Mouse (Mus musculus) heart, postnatal 0 days (tissue): ENCODE results near the gene Wdr70. TPM values are rescaled to one million over a fixed set of nuclear protein-coding genes. Genes with fewer than 3 reads are reported as not detected.

Source experiments
- ATAC-seq: fragments of 200-750 bp; cut with Nextera tagmentation; 2 replicates; pipeline ENCODE4 v1.8.0; 2017; ENCODE audit warnings: low read depth, moderate number of reproducible peaks, moderate library complexity; ENCODE audit not compliant: insufficient read depth
- DNase-seq: peaks from one replicate; pipeline ENCODE4 v3.0.0-alpha.2; 2016; ENCODE audit warnings: low spot score
- H3K27ac ChIP-seq: fragments of 300-500 bp; sonication (generic); 2 replicates; pipeline ENCODE4 v1.5.1; 2014; ENCODE audit warnings: low read depth, mild to moderate bottlenecking
- H3K27me3 ChIP-seq: fragments of 300-500 bp; sonication (generic); 2 replicates; pipeline ENCODE4 v1.6.1; 2014; ENCODE audit warnings: low read length, mixed read lengths; ENCODE audit not compliant: control insufficient read depth, insufficient read depth
- H3K36me3 ChIP-seq: fragments of 300-500 bp; sonication (generic); replicated peaks from 2 replicates; pipeline ENCODE4 v1.6.1; 2014; ENCODE audit warnings: low read length, mixed read lengths; ENCODE audit not compliant: control insufficient read depth, insufficient read depth
- H3K4me1 ChIP-seq: fragments of 300-500 bp; sonication (generic); 2 replicates; pipeline ENCODE4 v1.6.1; 2014; ENCODE audit warnings: antibody characterized with exemption; ENCODE audit not compliant: control insufficient read depth, insufficient read depth
- H3K4me2 ChIP-seq: fragments of 300-500 bp; sonication (generic); 2 replicates; pipeline ENCODE4 v1.6.1; 2014; ENCODE audit warnings: low read depth, mild to moderate bottlenecking, low read length, moderate library complexity
- H3K4me3 ChIP-seq: fragments of 300-500 bp; sonication (generic); 2 replicates; pipeline ENCODE4 v1.5.1; 2014; ENCODE audit warnings: low read depth, low read length
- H3K9ac ChIP-seq: fragments of 300-500 bp; sonication (generic); replicated peaks from 2 replicates; pipeline ENCODE4 v1.6.1; 2014; ENCODE audit warnings: low read depth, low read length, mixed read lengths
- H3K9me3 ChIP-seq: fragments of 300-500 bp; sonication (generic); replicated peaks from 2 replicates; pipeline ENCODE4 v1.6.1; 2016; ENCODE audit warnings: low read length; ENCODE audit not compliant: control insufficient read depth
- CTCF ChIP-seq: IDR thresholded peaks from 2 replicates; pipeline ENCODE4 v1.5.1; 2016; ENCODE audit warnings: antibody characterized with exemption, control low read depth, low read depth
- EP300 ChIP-seq: IDR thresholded peaks from 2 replicates; pipeline ENCODE4 v1.6.1; 2016; ENCODE audit warnings: antibody characterized with exemption, low read depth
- WGBS: fragments of 180-500 bp; shearing (Covaris S2); extraction: QIAGEN DNeasy Blood & Tissue Kit; methylation state at CpG from one replicate; pipeline ENCODE4 v1.1.7; 2014; 5-methylcytosine and 5-hydroxymethylcytosine counted together
- polyA plus RNA-seq: library from polyadenylated mRNA; unstranded; fragments of >200 nt; fragmentation: Nextera tagmentation; extraction: Ambion mirVana; gene quantifications from 2 replicates; pipeline ENCODE4 v1.2.1, GENCODE M21; 2015
- total RNA-seq: library from RNA; depleted of rRNA; stranded (reverse); fragments of >200 nt; gene quantifications from 2 replicates; pipeline ENCODE4 v1.2.3, GENCODE M21; 2014; ENCODE audit warnings: low replicate concordance

Gene Wdr70
- total and polyA plus RNA-seq, 2 experiments from 2014 or later, result 32.6 to 32.8 TPM

DNA sequence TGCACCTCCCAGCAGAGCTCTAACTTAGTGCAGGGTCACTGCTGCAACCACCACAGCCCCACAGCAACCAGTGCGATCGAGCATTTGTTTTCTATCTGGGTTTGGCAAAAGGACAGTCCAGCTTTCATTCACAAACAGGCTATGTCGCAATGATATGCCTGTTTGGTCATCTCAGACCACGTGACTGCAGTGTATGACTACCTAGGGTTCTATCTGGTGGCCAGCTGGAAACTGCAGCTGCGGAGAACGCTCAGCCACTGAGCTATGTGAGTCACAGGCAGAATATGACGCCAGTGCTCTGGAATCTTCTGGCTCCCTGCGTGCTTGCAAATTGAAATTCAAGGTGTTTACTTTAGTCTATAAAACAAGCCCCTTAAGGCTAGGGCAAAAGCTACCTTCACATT lies 167.4 kb downstream of the Wdr70 start:
- DNase-seq (peak; percentile 76), ATAC-seq (peak; percentile 91)
- H3K4me2 ChIP-seq, result 0 out of 2 replicates have a peak overlapping the region, but pooled peaks have one; percentile 3
- H3K9ac ChIP-seq, result no peak overlapping the region
- H3K9me3 ChIP-seq, result no peaks in the 10 kb centered on the region
- no peak for TF ChIP-seq CTCF
- no peak for TF ChIP-seq EP300
- WGBS, result 46% methylated on average over 8 of the region's 8 CpGs
- no peak overlapping the region for H3K4me3 ChIP-seq
- no peaks in the 10 kb centered on the region for H3K36me3 ChIP-seq
- H3K27me3 ChIP-seq, result no peaks in the 10 kb centered on the region
- H3K4me1 ChIP-seq, result peaks cover 9% of the 10 kb centered on the region; the same call in 1 of the 2 replicates
- no peak overlapping the region for H3K27ac ChIP-seq

DNA sequence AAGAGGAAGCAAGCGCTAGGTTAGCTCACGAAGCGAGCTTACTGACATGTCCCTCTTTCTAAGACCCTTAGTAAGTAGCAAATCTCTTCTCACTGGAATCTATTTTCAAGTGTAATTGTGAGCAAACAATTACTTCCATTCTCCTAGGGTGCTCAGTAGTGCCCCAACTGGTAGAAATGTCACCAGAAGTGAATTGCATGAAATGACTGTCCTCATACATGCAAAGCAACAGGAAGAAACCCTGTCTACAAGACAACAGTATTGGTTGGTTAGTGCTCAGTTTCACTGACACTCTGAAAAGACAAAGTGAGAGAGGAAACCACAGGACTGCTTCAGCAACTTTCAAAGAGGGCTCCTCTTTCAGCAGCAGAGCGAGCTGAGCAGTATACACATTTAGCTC lies 173.6 kb downstream of the Wdr70 start:
- WGBS, result 84% methylated on average over 4 of the region's 4 CpGs

DNA sequence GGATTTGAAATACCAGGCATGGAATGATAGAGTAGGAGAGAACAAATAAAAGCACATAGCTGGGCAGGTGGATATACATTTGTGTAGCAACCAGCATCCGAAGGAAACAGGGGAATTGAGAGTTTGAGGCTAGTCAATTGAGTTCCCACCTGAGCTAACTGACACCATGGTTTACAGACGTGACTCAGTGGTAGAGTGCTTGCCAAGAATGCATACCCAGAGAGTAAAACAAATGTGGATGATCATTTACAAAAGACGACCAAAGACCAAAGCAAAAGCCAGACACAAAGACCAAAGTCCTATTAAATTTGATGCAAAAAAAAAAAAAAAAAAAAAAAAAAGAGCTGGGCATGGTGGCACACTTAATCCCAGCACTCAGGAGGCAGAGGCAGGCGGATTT lies 175.7 kb downstream of the Wdr70 start:
- Histone ChIP-seq H3K9ac (no peak overlapping the region), H3K27ac (no peak overlapping the region), H3K36me3 (no peaks in the 10 kb centered on the region), H3K4me1 (no peaks in the 10 kb centered on the region), H3K9me3 (no peaks in the 10 kb centered on the region), H3K27me3 (no peaks in the 10 kb centered on the region), H3K4me3 (no peak overlapping the region), H3K4me2 (no peak overlapping the region)
- TF ChIP-seq CTCF (no peak), EP300 (no peak)
- ATAC-seq (no peak), DNase-seq (no peak)
- WGBS, result 86% methylated on average over 4 of the region's 4 CpGs

More for the DNA sequence above, 173.6 kb downstream of the Wdr70 start:
- Histone ChIP-seq H3K9me3 (no peaks in the 10 kb centered on the region), H3K4me2 (no peak overlapping the region), H3K4me1 (no peaks in the 10 kb centered on the region), H3K4me3 (no peak overlapping the region), H3K27me3 (no peaks in the 10 kb centered on the region), H3K9ac (no peak overlapping the region), H3K27ac (no peak overlapping the region), H3K36me3 (no peaks in the 10 kb centered on the region)
- TF ChIP-seq CTCF (peak; percentile 54), EP300 (no peak)
- ATAC-seq (no peak), DNase-seq (peak; percentile 41)

DNA sequence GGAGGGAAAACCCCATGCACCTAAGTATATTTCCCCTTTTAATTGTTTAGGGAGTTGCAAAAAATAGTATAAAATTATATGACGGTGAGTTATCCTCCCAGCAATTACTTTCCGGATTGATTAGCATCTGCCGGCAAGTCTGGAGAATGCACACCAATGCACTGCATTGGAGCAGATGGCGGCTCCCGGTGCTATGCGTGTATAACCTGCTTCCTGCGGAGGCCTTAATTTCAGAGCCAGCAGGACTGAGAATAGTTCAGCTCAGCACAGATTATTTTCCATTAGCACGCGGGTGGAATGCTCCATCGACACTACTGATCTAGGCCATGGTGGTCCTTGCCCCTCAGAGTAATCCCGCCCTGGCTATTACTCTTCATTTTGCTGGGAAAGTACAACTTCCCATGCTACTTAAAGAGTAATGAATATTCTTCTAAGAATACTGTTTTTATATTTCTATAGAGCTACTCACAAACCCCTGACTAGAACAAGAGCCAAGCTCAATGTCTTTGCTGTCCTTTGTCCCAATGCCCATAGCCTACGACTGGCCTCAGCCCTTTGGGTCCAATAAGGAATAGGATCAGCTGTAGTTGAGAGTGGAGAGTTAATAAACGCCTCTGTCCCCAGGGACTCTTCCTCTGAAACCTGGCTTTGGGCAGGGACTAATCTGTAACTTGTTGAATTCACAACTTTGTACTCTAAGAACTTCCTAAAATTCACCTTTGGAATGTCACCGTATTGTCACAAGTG lies 176.5 kb downstream of the Wdr70 start:
- ATAC-seq, result no peak
- Histone ChIP-seq H3K9ac (no peak overlapping the region), H3K36me3 (no peaks in the 10 kb centered on the region), H3K9me3 (no peaks in the 10 kb centered on the region), H3K4me1 (no peaks in the 10 kb centered on the region), H3K4me3 (no peak overlapping the region), H3K27me3 (no peaks in the 10 kb centered on the region), H3K4me2 (no peak overlapping the region), H3K27ac (no peak overlapping the region)
- 90% methylated on average over 14 of the region's 14 CpGs for WGBS
- DNase-seq, result no peak
- no peak for TF ChIP-seq CTCF

DNA sequence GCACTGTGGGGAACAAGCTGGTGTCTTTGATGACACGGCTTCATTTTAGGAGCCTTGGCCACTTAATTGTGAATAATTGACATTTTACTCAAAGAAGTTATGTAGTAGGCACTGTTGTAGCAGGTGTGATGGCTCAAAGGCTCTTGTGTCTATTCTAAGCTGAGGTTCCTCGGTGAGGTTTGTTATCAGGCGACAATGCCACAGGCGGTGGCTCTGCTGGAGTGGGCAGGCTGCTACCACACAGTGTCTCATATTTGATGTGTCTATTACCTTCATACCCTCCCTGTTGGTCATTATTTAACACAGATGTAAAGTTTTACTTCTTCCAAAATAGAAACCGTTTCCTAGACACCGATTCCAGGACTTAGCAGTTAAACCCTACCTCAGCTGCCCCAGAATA lies 177.9 kb downstream of the Wdr70 start:
- no peaks in the 10 kb centered on the region for H3K36me3 ChIP-seq
- no peak overlapping the region for H3K9ac ChIP-seq
- DNase-seq, result no peak
- no peak for ATAC-seq
- H3K27me3 ChIP-seq, result no peaks in the 10 kb centered on the region
- H3K4me3 ChIP-seq, result no peak overlapping the region
- no peaks in the 10 kb centered on the region for H3K9me3 ChIP-seq
- WGBS, result 65% methylated on average over 6 of the region's 6 CpGs
- no peaks in the 10 kb centered on the region for H3K4me1 ChIP-seq
- H3K27ac ChIP-seq, result no peak overlapping the region
- TF ChIP-seq EP300 (no peak), CTCF (no peak)
- no peak overlapping the region for H3K4me2 ChIP-seq

DNA sequence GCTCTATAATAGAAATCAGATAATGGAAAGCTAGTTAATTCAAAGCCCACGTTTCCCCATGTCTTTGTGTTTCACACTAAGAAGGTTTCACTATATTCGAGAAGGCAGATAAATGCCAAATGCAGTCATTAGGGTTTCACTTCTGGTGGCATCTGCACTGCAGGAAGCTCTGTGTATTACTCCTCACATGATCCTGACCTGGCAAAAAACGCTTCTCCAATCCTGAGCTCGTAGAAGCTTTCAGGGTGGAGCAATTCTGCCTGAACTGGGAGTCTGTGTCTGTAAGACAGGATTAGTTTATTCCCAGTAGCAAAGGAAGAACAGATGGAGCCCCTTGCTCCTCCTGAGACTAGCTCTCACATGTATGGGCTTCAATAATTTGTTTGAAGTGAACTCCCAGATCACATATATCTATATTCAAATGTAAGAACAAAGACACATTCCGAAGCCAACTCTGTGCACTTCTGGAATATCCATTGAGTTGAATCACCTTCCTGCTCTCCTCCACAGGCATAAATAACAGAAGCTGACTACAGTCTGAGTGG lies 192.4 kb downstream of the Wdr70 start:
- Histone ChIP-seq H3K9ac (no peak overlapping the region), H3K9me3 (no peaks in the 10 kb centered on the region), H3K27me3 (no peaks in the 10 kb centered on the region), H3K4me2 (no peak overlapping the region), H3K4me3 (no peak overlapping the region), H3K36me3 (no peaks in the 10 kb centered on the region), H3K27ac (no peak overlapping the region), H3K4me1 (no peaks in the 10 kb centered on the region)
- ATAC-seq (no peak), DNase-seq (no peak)
- TF ChIP-seq EP300 (no peak), CTCF (no peak)
- 73% methylated on average over 5 of the region's 5 CpGs for WGBS
